Mouse (Mus musculus): ENCODE measurements around the gene Vmn1r29.

DNA sequence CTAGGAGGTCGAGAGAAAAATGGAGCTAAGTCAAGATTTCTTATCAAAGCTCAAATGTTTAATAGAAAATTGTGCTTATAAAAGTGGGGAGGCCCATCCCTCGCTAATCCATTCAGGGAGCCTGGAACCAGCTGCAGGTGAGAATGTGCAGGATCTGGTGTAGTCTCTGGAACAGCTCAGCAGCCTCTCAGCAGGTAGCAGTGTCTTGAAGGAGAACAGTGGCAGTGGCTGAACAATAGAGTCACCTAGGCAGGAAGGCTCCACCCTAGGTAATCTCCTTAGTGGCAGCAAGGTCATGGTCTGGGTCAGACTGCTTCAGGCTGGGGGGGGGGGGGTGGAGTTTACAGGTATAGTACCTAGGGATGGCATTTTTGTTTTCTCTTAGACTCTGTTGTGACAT is 9.1 kb upstream of the Vmn1r29 start:
- TF ChIP-seq ZC3H11A (IDR thresholded peaks at IDR 0.05; ENCODE audit: borderline replicate concordance, low read depth, low read length) (no peak), CHD2 (IDR thresholded peaks at IDR 0.05; ENCODE audit: low read depth, low read length) (no peak), HCFC1 (IDR thresholded peaks at IDR 0.05; ENCODE audit: borderline replicate concordance, insufficient read depth, low read length) (no peak), MAFK (IDR thresholded peaks at IDR 0.05; ENCODE audit: insufficient read depth, low read depth, low read length) (no peak)
